Mouse (Mus musculus): ENCODE measurements around the gene Mta3. TPM values are rescaled to one million over a fixed set of nuclear protein-coding genes. Genes with fewer than 3 reads are reported as not detected.
A peak's percentile ranks its signal among the peaks of the same experiment; 100 is the strongest.

Mta3 gene
- polyA plus RNA-seq, 1 experiment from 2014 or later, result 49.0 TPM

DNA sequence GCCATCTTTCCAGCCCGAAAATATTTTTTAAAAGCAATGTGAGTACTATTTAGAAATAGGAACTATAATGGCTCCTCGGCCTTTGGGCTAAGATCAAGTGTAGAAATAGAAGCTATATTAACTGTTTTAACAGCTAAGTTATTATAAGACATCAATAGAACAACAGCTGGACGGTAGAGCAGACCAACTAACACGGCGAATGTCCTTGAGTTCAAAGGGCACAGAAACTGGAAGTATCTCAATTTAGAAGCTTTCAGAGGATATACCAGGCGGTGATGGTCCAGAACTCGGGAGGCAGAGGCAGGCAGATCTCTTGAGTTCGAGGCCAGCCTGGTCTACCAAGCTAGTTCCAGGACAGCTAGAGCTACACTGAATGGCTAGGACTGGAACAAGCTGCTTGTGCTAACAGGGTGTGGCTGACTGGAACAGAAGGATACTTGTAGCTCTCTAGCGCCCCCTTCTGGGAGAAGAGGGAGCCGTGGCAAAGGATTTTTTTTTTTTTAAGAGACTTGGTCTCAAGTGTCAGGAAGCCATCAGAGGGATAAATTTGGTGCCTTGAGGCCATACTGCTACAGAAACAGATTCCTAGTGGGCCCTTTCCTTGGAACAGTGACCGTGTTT lies 101.9 kb downstream of the Mta3 start:
- H3K4me1 ChIP-seq, result peaks cover 5% of the 10 kb centered on the region; the same call in 1 of the 2 replicates
- peaks cover 34% of the 10 kb centered on the region for H3K36me3 ChIP-seq
- no peak overlapping the region for H3K27ac ChIP-seq
- no peak overlapping the region for H3K4me3 ChIP-seq
- no peaks in the 10 kb centered on the region for H3K27me3 ChIP-seq (ENCODE audit: low read depth, poor library complexity, severe bottlenecking)
- H3K9me3 ChIP-seq (replicated peaks), result no peaks in the 10 kb centered on the region
- peak; percentile 67 for DNase-seq (ENCODE audit: low spot score)
- 76% methylated on average over 11 of the region's 11 CpGs for WGBS

DNA sequence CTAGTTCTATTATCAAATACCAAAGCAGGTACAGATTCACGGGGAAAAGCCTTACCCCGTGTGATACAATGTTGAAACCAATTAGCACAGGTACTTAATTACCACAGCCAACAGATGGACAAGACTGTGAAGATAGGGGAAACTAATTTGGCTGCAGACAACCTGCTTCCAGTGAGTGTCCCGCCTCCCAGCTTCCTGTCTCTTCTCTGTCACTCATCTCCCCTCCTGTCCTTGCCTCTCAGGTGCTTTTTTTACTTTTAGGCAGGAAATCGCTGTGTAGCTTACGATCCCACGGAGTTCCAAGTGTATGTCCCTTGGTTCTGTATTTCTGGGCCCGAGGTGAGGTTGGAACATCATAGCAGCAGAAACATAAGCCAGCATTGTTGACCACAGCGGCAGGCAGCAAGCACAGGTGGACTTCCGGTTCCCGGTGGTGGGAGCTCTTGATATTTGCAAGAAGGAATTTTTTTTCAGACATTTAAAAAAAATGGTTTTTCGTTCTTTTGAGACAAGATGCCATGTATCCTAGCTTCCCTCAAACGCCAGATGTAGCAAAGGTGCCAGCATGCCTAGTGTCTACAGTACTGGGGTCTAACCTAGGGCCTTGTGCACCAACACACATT lies 102.6 kb downstream of the Mta3 start:
- H3K9me3 ChIP-seq (replicated peaks), result no peaks in the 10 kb centered on the region
- H3K27ac ChIP-seq, result no peak overlapping the region
- no peaks in the 10 kb centered on the region for H3K27me3 ChIP-seq (ENCODE audit: low read depth, poor library complexity, severe bottlenecking)
- peaks cover 5% of the 10 kb centered on the region; the same call in 1 of the 2 replicates for H3K4me1 ChIP-seq
- 89% methylated on average over 12 of the region's 12 CpGs for WGBS
- H3K4me3 ChIP-seq, result no peak overlapping the region
- DNase-seq (ENCODE audit: low spot score), result no peak
- H3K36me3 ChIP-seq, result peaks cover 34% of the 10 kb centered on the region

DNA sequence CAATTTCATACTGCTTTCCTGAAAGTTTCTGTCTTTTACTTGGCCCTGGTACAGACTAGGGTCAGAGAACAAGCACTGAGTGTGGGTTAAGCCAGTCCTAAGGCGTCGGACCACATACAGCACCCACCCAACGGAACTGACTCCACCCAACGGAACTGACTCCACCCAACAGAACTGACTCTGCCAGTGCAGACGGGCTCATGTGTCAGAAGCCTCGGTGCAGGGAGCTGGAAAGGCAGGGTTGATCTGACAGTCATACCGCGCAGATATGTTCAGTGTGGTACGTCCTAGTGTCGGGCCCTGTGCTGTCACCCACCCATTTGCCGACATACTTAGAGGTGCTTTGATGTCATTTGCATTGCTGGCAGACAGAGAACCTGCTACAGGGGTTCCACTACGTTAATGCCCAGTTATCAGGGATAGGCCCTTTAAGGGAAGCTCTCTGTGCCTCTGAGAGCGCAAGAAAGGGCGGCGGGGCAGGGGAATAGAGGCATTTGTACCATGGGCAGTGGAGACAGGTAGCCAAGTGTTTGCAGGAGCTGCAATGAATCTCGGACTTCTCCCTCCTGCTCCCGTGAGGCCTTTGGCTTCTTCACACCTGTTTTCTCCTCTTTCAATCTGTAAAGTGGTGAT lies 103.3 kb downstream of the Mta3 start:
- H3K36me3 ChIP-seq, result peaks cover 30% of the 10 kb centered on the region
- H3K9me3 ChIP-seq (replicated peaks), result no peaks in the 10 kb centered on the region
- H3K27ac ChIP-seq, result no peak overlapping the region
- no peak overlapping the region for H3K4me3 ChIP-seq
- H3K27me3 ChIP-seq (ENCODE audit: low read depth, poor library complexity, severe bottlenecking), result no peaks in the 10 kb centered on the region
- WGBS, result 89% methylated on average over 17 of the region's 17 CpGs
- peaks cover 5% of the 10 kb centered on the region; the same call in 1 of the 2 replicates for H3K4me1 ChIP-seq
- no peak for DNase-seq (ENCODE audit: low spot score)

DNA sequence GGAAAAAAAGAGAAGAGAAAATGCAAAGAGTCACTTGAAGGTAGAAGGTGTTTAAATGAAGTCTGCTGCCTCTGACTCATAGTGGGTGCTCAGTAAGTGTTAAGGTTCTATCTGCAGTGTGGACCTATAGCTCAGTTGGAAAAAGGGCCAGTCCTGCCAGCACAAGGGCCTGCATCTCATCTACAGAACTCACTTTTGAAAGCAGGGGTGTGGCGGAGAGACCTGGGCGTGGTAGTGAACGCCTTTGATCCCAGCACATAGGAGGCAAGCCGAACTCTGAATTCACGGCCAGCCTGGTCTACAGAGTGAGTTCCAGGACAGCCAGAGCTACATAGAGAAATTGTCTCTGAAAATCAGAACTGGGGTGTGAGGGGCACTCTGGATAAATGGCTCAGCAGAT lies 104.3 kb downstream of the Mta3 start:
- Histone ChIP-seq H3K27ac (no peak overlapping the region), H3K4me1 (peaks cover 5% of the 10 kb centered on the region; the same call in 1 of the 2 replicates), H3K36me3 (peaks cover 22% of the 10 kb centered on the region; the same call in 1 of the 2 replicates), H3K4me3 (no peak overlapping the region), H3K9me3 (replicated peaks) (no peaks in the 10 kb centered on the region), H3K27me3 (ENCODE audit: low read depth, poor library complexity, severe bottlenecking) (no peaks in the 10 kb centered on the region)
- 86% methylated on average over 5 of the region's 5 CpGs for WGBS
- DNase-seq (ENCODE audit: low spot score), result no peak

DNA sequence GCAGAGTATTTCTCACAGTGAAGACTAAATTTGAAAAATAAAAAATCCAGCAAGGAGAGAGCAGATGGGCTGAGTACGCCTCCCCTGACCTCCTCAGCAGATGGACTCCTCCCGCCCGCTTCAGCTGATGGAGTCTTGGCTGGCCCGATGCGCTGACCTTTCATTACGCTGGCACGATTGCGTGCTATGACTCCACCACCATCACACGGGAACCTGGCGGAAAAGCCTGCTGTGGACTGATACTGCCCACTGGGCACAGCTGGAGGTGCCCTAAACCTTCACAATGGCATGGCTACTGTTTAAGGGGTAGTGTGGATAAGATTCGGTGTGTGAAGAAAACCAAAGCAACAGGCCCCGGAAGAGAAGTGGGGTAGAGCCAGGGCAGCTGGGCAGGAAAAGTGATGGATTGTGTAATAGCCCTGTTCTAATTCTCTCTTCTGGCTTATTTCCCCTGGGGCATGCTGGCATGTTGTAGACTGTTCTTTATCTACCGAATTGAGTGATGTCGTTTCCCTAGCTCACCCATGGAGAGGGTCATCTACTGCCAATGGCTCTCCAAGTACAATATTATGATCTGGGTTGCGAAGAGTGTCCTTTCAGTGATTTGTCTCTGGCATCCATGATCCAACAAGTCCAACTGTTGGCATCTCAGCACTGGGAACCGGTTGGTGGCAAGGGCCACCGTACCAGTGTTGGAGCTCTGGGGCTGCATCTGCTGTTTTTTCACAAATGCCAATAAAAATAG lies 106.4 kb downstream of the Mta3 start:
- Histone ChIP-seq H3K27me3 (ENCODE audit: low read depth, poor library complexity, severe bottlenecking) (no peaks in the 10 kb centered on the region), H3K4me1 (no peaks in the 10 kb centered on the region), H3K27ac (no peak overlapping the region), H3K4me3 (no peak overlapping the region), H3K36me3 (peaks cover 10% of the 10 kb centered on the region; the same call in 1 of the 2 replicates), H3K9me3 (replicated peaks) (no peaks in the 10 kb centered on the region)
- DNase-seq (ENCODE audit: low spot score), result no peak
- WGBS, result 95% methylated on average over 17 of the region's 17 CpGs

DNA sequence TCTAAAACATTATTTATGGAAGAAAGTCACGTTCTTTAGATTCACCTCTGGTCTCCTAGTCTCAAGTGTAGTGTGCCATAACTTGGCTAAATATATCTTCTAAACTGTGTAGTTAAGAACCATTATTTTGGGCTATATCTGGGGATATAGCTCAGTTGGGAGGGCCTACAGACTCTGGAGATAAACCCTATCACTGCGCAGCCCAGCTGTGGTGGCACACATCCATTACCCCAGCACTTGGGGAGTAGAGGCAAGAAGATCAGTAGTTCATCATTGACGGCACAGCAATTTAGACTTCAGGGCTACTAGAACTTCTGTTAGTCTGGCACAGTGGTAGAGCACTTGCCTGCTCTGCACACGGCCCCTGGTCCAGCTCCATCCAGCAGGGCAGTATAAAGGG lies 107.1 kb downstream of the Mta3 start:
- WGBS, result 92% methylated on average over 4 of the region's 4 CpGs
- H3K4me1 ChIP-seq, result no peaks in the 10 kb centered on the region

DNA sequence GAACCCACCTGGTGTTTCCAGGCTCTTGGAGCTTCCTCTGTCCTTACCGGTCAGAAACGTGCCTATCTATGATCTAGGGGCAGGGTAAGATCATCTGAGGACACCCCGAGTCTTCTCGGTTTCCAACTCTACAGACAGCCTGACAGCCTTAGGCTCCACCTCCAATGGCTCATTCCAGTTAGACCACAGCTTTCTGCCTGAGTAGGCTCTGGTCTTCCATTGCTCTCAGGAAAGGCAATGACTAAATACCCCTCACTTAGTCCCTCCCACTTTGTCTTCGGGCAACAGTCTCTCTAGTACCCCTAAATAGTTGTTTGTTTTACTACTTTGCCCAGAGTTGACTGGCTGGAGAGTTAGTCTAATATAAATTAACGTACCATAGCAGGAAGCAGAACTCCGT lies 111.0 kb downstream of the Mta3 start:
- no peak for DNase-seq (ENCODE audit: low spot score)
- Histone ChIP-seq H3K27me3 (ENCODE audit: low read depth, poor library complexity, severe bottlenecking) (no peaks in the 10 kb centered on the region), H3K27ac (no peak overlapping the region), H3K4me1 (no peaks in the 10 kb centered on the region), H3K36me3 (peaks cover 3% of the 10 kb centered on the region; the same call in 1 of the 2 replicates), H3K9me3 (replicated peaks) (no peaks in the 10 kb centered on the region), H3K4me3 (no peak overlapping the region)
- 84% methylated on average over 7 of the region's 7 CpGs for WGBS

More for the DNA sequence above, 107.1 kb downstream of the Mta3 start:
- Histone ChIP-seq H3K36me3 (peaks cover 10% of the 10 kb centered on the region; the same call in 1 of the 2 replicates), H3K9me3 (replicated peaks) (no peaks in the 10 kb centered on the region), H3K27ac (no peak overlapping the region), H3K27me3 (ENCODE audit: low read depth, poor library complexity, severe bottlenecking) (no peaks in the 10 kb centered on the region), H3K4me3 (no peak overlapping the region)
- no peak for DNase-seq (ENCODE audit: low spot score)

DNA sequence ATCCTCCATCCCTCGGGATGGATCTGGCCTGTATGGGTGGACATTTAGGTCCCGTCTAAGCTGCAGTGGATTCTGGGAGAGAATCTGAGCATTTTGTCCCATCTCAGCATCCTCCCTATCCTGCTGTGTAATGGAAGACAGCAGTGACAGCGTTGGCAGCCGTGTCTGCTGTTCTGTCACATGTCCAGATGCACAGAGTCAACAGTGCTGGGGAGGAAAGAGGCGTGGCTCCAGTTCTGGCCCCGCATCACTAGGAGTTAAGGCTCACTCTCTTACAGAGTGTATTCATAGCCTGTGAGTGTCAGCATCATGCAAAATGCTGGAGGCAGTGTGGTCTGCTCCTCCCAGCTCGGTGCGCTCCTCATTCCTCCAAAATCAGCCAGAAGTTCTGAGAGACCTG lies 113.5 kb downstream of the Mta3 start:
- Histone ChIP-seq H3K9me3 (replicated peaks) (no peaks in the 10 kb centered on the region), H3K4me3 (no peak overlapping the region), H3K27ac (no peak overlapping the region), H3K36me3 (no peaks in the 10 kb centered on the region), H3K4me1 (peaks cover 10% of the 10 kb centered on the region; the same call in 1 of the 2 replicates), H3K27me3 (ENCODE audit: low read depth, poor library complexity, severe bottlenecking) (no peaks in the 10 kb centered on the region)
- no peak for DNase-seq (ENCODE audit: low spot score)
- WGBS, result 77% methylated on average over 8 of the region's 8 CpGs

DNA sequence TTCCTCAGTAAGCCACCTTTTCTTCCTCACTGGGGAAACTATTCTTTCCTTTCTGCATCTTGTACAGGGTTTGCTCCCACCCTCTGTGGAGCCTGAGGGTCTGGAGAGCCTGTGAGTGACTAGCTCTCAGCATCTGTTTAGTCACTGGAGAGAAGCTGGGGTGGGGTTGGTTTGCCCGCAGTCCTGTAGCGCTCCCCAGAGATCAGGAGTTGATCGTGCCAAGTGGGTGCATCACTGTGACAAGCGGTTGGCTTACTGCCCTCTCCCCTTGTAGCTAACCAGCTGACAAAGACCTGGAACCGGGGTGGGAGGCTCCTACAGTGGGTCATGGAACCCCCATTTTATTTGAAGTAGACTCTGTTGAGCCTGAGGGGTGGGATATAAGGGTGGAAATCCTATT lies 114.7 kb downstream of the Mta3 start:
- DNase-seq (ENCODE audit: low spot score), result no peak
- WGBS, result 92% methylated on average over 5 of the region's 5 CpGs

DNA sequence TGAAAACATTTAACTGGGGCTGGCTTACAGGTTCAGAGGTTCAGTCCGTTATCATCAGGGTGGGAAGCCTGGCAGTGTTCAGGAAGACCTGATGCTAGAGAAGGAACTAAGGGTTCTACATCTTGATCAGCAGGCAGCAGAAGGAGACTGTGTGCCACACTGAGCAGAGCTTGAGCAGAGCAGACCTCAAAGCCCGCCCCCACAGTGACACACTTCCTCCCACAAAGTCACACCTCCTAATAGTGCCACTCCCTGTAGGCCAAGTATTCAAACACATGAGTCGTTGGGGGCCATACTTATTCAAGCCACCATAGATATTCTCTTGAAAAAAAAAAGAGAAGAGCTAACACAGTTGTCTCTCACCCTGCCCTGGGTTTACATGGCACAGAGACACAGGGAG lies 115.9 kb downstream of the Mta3 start:
- Histone ChIP-seq H3K27me3 (ENCODE audit: low read depth, poor library complexity, severe bottlenecking) (no peaks in the 10 kb centered on the region), H3K4me1 (peaks cover 10% of the 10 kb centered on the region; the same call in 1 of the 2 replicates), H3K36me3 (no peaks in the 10 kb centered on the region), H3K27ac (no peak overlapping the region), H3K4me3 (no peak overlapping the region), H3K9me3 (replicated peaks) (no peaks in the 10 kb centered on the region)
- no peak for DNase-seq (ENCODE audit: low spot score)
- 91% methylated on average over 3 of the region's 3 CpGs for WGBS

More for the DNA sequence above, 114.7 kb downstream of the Mta3 start:
- no peak overlapping the region for H3K4me3 ChIP-seq
- H3K9me3 ChIP-seq (replicated peaks), result no peaks in the 10 kb centered on the region
- H3K36me3 ChIP-seq, result no peaks in the 10 kb centered on the region
- no peaks in the 10 kb centered on the region for H3K27me3 ChIP-seq (ENCODE audit: low read depth, poor library complexity, severe bottlenecking)
- 0 out of 2 replicates have a peak overlapping the region, but pooled peaks have one; percentile 8 for H3K27ac ChIP-seq
- H3K4me1 ChIP-seq, result peaks cover 10% of the 10 kb centered on the region; the same call in 1 of the 2 replicates

DNA sequence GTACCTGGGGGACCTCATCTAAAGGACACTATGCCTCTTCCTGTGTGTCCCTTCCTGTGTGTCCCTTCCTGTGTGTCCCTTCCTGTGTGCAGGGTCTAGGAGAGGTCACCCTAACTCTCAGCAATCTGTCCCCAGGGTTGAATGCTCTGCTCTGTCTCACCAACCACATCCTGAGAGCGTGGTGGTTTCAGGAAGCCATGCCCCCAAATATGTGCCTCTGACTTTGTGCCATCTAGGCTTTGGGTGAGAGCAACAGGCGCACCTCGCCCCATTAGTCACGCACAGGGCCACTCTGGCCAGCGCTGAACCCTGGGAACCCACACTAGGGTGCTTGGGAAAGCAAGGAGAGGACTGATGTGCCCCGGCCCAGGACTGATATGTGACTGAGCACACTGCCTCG lies 117.9 kb downstream of the Mta3 start:
- Histone ChIP-seq H3K36me3 (no peaks in the 10 kb centered on the region), H3K4me1 (peaks cover 16% of the 10 kb centered on the region), H3K27me3 (ENCODE audit: low read depth, poor library complexity, severe bottlenecking) (no peaks in the 10 kb centered on the region), H3K4me3 (no peak overlapping the region), H3K27ac (0 out of 2 replicates have a peak overlapping the region, but pooled peaks have one; percentile 50), H3K9me3 (replicated peaks) (no peaks in the 10 kb centered on the region)
- 92% methylated on average over 7 of the region's 7 CpGs for WGBS
- no peak for DNase-seq (ENCODE audit: low spot score)

DNA sequence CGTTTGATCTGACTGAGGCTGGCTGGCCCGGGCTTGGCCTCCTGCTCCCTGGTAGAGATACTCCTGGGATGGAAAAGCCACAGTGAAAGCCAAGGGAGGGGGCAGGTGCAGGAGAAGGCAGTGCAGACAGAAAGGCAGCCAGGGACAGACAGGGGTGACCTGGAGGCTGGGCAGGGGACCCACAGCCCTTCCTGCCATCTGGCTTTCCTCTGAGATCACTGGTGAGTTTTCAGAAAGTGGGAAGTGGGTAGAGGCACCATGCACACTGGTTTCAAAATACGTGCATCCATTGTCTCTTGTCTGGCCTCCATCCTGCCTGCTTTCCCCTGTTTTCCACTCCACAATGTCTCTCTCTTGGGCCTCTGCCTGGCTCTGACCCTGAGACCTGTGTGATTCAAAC lies 123.4 kb downstream of the Mta3 start:
- DNase-seq (ENCODE audit: low spot score), result no peak
- Histone ChIP-seq H3K27ac (no peak overlapping the region; the same call in 1 of the 2 replicates), H3K9me3 (replicated peaks) (no peaks in the 10 kb centered on the region), H3K4me1 (peaks cover 25% of the 10 kb centered on the region), H3K36me3 (no peaks in the 10 kb centered on the region), H3K27me3 (ENCODE audit: low read depth, poor library complexity, severe bottlenecking) (no peaks in the 10 kb centered on the region), H3K4me3 (no peak overlapping the region)
- WGBS, result 73% methylated on average over 3 of the region's 3 CpGs

Measured in limb, embryonic 10.5 days (tissue).